Mouse (Mus musculus): Measurements from ENCODE around the gene Vrtn.

Vrtn gene

DNA sequence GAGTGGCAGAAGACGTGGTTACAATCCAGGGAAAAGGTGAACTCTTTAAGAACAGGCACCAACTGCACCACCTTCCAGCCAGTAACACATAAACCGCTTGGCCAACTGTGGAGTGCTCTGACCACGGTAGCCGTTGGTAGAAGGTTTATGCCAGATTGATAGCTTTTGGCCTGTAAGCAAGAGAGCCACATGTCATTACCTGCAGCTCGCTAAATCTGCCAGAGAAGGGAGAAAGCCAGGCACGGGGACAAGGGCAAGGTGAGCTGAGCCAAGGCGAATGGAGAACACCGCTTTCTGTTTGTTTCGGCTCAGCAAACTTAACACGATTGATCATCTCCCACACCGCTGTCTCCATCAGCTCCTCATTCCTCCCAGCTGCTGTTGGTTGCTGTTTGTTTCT, 48.2 kb downstream of the Vrtn start:
- peak; percentile 28 to 42 for DNase-seq

GRCm38 (mm10) chr12:84691347-84691746, 50.5 kb downstream of the Vrtn start:
- DNase-seq, result no peak

DNA sequence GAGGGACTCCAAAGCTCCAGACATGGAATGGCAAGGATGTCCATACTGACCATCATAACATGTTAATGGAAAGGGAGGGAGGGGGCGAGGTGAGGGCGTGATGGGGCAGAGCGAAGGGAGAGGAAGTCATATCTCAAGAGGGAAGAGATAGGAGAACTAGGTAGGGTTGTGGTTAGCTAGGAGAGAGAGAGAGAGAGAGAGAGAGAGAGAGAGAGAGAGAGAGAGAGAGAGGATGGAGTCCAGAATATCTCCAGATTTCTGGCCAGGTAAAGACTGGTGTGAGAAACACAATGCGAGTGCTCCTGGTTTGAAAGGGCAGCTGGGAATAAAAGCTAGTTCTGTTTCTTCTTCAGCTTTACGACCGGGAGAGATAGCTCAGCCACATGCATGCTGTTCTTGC, 51.3 kb downstream of the Vrtn start:
- no peak for DNase-seq

DNA sequence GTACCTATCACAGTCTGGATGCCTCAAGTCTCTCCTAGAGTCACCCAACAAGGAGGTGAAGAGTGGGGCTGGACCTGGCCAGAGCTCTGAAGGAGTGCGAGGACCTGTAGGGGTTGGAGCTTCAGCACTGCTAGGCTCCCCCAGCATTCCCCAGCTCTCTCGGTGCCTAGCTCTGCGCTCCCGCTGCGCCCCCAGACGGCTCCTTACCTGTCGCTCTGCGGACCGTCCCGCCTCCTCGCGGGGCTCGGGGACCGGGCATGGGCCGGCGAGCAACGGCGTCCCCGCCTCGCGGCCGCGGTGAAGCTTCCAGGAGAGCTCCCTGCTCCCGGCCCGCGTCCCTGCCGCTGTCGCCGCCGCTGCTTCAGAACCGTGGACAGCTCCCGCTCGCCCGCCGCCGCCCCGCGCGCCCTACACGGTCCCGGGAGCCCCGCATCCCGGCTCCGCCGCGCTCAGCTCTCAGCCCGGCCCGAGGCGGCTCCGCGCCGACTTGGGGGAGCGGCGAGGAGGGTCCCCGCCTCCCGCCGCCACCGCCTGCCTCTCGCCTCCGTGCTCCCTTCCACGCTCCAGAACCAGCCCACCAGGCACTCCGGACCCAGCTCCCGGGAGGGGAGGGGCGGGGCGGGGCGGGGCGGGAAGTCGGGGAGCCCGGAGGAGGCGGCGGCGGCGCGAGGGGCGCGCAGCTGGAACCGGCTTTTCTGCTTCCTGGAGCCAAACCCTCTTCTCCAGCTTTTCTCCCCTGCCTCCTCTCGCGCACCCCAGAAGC, 57.7 kb downstream of the Vrtn start, which contains the start of gene Syndig1l:
Syndig1l (minus strand) TSS at position 513 of the 763 bp plus-strand sequence.
- DNase-seq, result peak; percentile 53 to 54

Data from cerebellum, postnatal 36 days (tissue).